Mouse (Mus musculus) hematopoietic stem cell, adult 5-6 weeks (primary cell): Measurements from ENCODE around the gene Col8a2. TPM values are rescaled to one million over a fixed set of nuclear protein-coding genes. Genes with fewer than 3 reads are reported as not detected.
A peak's percentile ranks its signal among the peaks of the same experiment; 100 is the strongest.

Source experiments
- ATAC-seq, 2 experiments: fragments of 125-278 bp in 1 of 2; replicated peaks in 1 of 2; 2 replicates each; pipeline ENCODE4 v1.8.0; 2016 to 2017; ENCODE audit warnings: inconsistent platforms in 2 of 2, mild to moderate bottlenecking in 2 of 2, moderate number of reproducible peaks in 2 of 2, low read depth in 1 of 2, moderate TSS enrichment in 1 of 2; ENCODE audit not compliant: low FRiP score in 2 of 2, poor library complexity in 2 of 2, severe bottlenecking in 2 of 2, insufficient read depth in 1 of 2, low TSS enrichment in 1 of 2
- total RNA-seq: library from RNA; stranded (forward); fragments of 172-1452, 232-1000 nt; gene quantifications from 2 replicates; pipeline ENCODE4 v1.2.3, GENCODE M21; 2017

The Col8a2 gene
- not detected in 2 replicates for total RNA-seq

DNA sequence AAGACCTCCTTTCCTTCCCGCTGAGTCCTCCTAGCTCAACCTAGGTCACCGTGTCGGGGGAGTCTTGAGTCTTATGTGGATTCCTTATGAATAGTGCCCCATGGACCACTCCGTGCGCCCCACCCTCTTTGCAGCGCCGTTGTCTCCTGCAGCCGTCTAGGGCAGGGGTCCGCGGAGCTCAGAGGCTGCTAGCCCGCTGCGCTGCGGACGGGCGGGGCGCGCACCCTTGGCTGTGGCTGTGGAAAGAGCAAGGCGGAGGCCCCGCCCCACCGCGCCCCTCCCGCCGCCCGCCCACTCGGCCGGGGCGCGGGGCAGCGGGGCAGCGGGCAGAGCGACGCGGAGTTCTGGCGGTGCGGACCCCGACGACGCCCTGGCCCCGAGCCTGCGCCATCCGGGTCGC is at the start of gene Col8a2:
Col8a2 (plus strand) TSS at position 302 of the 400 bp plus-strand sequence.
- no peak for ATAC-seq

DNA sequence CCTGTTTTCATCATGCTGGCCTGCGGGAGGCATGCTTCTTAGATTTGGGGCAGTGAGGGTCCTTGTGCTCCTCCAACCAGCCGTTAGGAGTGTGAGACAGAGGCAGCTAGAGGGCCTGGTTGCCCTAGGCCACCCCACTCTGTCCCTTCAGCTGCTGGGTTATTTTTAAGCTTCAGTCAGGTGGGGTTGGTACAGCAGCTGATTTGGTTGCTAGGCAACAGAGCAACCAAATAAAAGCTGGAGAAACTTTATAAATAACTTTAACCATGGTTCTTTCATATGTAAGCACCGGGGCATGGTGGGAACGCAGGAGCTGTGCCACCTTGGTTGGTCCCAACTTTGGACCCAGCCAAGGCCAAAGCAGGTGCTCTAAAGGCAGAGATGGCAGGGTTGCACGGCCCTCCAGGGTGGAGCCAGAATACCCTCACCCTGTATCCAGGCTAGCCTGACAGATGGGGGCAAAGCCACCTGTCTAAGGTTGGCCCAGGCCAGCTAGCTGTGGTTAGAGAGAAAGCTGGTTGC is 48.8 kb upstream of the Col8a2 start:
- ATAC-seq, result no peak

DNA sequence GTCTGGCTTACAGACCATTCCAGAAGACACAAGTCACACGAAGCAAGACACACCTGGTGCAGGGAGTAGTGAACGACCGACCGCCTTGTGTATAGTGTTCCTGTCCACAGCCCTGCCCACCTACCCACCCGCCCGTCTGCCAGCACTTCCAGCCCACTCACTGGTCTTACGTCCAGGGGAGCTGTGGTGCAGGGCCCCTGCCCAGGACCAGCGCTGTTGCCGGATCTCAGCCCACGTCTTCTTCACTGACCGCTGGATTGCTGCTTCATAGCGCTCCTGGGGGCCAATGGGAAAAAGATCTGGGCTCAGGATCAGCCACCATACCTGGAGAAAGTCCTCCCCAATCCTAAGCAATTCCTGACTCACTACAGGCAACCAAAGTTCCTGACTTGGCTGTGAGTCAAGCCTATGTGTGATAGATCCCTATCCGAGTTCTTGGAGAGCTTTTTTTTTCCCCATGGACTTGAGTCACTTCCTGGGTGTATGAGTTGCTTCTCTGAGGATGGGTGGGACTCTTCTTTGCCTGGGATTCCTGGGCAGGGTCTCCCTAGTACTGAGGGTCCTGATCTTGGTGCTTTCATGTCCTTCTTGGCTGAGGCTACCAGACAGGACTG is 46.6 kb upstream of the Col8a2 start:
- ATAC-seq, result no peak

DNA sequence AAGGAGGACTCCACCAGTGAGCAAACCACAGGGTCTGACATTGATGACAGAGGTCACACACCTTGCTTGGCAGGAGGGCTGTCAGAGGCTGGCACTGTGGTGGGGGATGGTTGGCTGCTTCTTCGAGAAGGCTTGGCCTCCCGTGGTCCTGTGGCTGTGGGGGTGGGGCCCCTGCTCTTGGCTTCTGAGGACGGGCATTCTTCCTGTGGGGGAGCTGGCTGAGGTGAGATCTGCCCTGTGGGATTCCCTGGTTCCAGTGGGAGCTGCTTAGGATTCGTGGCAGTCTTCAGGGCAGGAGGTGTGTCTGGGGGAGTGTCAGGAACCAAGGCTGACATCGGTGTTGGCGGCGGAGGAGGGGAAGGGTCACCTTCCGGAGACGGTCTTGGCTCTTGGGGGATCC is 44.6 kb upstream of the Col8a2 start:
- ATAC-seq, result no peak

DNA sequence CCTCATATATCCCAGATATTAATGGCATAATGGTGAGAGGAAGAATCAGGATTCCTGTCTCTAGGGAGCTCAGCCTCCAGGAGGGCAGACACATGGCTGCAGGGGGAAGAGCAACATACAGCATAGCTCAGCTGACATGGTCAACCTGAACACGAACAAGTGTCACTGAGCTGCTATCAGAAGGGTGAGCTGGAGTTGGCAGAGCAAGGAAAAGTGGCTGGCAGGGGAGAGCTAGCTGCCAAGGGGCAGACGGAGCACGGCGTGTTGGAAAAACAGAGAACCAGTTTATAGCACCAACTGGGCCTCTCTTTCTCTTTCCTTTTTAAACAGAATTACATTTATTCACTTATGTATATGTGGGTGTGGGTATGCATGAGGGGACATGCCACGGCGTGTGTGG is 44.1 kb upstream of the Col8a2 start:
- no peak for ATAC-seq

DNA sequence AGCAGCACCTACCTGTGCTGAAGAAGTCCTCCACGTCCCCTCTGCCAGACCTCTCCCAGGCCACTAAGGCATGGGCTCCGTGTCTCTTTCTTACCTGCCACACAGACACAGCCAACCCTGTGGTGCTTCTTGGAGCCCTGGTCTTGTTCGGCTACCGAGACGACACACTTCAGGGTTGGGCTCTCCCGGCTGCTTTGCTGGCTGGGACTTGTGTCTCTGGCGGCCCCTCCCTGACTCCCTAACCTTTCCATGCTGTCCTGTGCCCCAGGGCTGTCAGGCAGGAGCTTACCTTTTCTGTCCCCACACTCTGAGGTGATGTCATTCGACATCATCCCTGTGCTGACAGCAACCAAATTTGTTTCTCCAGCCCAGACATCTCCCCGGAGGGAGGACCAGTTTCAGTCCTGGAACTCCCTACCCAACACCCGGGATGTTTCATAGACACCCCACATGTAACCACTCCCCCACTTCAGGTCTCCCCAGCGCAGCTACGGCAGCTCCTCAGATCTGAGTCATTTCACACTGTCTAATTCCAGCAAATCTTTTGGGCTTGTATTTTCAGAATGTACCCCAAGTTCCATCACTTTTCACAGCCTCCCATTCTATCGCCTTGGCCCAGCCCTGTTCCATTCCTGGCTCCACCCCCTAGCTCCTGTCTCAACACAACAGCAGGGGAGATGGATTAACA is 40.2 kb upstream of the Col8a2 start:
- no peak for ATAC-seq

DNA sequence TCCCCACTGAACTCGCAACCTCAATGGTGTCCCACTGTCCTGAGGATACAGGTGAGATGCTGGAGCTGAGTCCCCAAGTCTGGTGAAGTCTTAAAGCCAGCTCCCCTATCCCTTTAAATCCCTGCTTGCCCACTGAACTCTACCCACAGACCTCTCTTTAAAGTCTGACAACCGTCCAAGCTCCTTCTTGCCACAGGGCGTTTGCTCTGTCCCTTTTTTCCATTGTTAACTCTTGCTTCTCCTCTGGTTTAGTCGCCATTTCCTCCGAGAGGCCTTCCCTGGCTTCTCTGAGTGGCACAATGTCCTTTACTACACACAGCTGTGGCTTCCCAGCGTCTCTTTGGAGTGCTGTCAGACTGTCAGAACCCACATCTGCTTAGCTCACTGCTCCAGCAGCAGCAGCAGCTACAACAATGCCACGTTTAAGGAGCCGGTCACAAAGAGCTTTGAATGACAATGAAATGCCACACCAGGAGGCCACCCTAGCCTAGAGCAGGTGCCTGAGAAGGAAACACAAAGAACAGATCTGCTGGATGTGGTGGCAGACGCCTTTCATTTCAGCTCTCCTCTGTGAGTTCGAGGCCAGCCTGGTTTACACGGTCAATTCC is 38.2 kb upstream of the Col8a2 start:
- no peak for ATAC-seq

DNA sequence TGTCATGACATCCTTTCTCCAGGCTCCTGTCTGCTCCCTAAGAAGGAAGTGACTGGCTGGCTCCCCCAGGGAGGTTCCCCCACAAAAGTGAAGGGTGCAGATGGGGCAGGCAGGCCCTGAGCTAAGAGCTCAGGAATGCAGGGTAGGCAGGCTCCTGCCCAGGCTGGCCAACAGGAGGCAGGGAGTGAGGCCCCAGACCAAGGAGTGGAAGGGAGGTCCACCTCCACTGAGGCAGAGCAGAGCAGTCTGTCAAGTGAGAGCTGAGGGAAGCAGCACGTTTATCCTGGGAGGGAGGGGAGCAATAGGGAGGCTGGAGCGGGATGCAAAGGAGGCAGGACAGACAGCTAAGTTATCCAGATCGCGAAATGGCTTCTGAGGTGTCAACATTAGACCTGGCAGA is 35.9 kb upstream of the Col8a2 start:
- no peak for ATAC-seq

DNA sequence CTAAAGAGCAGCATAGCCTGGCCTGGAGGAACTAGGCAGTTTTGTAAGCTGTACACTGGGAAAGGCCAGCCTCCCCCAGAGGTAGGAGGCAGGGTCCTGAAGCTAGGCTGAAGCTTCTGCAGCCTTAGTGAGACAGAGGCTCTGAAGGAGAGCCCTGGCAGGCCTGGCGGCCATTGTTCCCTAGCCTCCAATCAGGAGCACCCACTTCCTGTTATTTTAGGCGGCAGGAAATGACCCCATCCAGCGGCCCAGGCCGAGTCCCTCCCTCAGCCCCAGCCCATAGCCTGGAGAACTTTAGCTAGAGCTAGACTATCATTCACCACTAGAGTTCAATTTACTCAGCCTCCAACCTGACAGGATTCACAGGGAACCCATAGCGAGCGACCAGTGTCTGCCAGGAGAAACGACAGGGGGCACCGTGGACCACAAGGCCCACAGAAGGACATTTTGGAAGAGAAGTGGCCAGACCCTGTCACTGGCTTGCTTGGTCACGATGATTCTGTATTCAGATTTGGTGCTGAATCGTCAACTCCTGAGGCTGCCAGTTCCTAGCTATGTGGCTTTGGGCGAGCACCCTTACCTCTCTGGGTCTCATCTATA is 34.8 kb upstream of the Col8a2 start:
- peak; percentile 20 to 46; a peak in 3 of 4 replicates for ATAC-seq

DNA sequence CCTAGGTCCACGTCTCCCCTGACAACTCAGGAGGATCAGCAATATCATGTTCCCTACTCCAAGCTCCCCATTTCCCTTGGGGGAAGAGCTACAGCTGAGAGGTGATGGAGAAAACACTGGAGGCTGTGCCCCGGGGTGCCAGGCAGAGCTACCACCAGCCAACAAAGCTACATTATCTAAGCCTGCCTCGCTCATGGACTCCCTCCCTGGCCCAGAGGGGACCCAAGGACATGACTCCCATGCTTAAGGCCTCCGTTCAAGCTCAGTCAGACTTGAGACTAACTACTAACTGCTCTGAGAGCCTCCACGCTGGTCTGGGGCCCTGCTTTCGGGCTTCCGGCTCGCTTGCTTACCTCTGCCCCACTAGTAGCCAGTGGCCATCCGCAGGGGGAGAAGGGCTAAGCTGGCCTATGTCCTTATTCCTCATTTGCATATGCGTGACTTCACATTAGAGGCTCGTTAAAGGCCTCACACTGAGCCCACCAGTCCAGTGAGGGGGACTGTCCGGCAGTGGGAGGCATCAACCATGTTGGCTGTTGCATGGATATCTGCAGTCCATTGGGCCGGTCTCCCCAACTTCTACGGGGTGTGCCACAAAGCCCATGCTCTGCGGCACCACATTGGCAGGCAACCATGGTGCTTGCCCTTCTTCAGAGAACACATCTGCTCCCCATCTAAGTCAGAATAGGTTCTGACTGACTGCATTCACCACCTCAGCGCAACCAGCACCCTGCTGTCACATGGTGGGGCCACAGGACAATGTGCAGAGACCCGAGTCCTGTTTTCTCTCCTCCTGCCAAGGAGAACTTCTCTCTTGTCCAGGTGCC is 34.0 kb upstream of the Col8a2 start:
- no peak for ATAC-seq

DNA sequence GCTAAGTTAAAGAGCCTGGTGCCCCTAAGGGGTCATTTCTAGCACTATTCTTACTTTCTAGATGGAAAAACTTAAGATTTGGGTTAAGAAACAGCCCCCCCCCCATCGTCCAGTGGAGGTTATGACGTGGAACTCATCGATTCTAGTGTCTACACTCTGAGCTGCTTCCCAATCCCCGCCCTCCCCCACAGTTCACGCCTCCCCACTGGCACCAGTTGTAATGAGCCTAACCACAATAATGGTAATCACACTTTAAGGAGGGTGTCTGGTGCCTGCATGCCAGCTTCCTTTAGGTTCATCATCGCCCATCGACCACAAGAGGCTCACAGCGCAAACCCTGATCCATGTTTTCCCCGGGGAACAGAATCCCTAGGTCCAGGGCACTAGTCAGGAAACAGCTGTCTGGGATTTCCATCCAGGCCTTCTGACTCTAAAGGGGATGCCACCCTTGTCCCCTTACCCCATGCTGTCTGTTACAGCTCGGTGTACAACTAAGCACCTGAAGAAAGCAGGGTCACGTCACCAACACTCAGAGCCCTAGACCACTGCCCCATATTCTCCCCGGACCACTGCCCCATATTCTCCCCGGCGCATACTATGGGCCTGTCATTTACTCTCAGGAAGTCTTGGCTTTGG is 32.8 kb upstream of the Col8a2 start:
- ATAC-seq, result no peak

DNA sequence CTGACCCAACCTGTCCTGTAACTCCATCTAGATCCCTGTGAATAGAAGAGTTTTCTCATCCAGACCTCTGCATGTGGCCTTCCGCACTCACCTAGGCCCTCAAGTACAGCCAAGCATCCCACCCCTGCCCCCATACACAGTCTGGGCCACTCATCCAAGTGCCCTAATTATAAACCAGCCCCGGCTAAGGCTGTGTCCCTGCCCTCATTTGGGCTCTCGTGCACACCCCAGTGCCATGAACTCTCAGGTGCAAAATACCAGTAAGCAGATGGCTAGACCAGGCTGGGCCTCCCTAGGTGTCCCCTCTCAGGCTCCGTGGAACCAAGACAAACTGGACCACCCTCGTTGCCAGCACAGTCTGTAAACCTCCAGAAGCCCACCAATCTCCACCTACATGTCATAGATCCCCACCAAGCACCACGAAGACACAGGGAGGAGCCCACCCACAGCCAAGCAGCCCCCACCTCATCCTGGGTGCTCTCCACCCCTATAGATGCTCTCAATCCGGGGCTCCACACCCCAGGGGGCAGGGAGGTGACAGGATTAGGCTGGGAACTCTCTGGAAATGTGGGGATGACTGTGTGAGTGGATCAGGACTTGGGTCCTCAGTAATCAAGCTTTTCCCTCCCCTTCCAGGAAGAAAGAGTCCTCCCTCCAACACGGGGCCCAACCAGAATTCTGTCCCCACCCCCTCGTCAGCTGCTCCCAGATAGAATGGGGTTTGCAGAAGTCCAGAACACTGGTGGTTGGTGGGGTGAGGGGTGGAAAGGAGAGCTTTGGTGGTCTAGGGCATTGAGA is 32.1 kb upstream of the Col8a2 start:
- no peak for ATAC-seq

DNA sequence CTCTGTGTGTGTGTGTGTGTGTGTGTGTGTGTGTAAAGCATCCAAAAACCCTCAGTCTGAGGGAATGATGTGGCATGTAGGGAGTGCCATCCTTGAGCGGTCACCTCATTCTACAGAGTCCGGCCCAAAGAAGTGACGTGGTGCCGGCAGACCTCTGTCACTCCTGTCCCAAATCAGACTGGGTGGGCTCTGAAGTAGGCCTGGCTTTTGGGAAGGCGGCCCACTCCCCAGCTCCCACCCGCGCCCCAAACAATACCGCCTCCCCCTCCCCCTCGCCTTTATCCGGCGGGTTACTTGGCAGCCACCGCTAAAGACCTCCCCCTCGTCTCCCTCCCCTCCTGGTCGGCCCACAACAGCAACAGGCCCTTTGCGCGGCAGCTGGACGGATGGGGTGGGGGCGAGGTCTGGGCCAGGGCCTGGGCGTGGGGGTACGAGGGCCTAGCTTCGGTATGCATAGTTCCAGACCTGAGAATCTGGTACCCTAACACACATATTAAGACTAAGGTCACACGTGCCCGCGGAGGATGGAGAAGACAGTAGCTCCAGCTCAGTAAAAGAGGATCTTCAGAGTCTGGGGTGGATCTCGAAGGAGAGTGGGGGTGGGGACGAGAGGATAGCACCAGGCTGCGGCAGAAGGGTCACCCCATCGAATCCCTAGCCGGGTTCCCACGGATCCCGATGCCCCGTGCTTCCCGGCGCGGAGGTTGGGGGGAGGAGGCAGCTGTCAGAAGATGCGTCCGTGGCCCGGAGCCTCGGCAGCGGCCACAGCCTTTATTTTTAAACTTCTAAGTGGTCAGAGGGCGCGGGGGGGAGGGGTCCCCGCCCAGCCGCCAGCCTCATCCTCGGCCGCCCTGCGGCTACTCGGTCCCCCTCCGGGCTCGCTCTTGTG is 31.2 kb upstream of the Col8a2 start:
- no peak for ATAC-seq

DNA sequence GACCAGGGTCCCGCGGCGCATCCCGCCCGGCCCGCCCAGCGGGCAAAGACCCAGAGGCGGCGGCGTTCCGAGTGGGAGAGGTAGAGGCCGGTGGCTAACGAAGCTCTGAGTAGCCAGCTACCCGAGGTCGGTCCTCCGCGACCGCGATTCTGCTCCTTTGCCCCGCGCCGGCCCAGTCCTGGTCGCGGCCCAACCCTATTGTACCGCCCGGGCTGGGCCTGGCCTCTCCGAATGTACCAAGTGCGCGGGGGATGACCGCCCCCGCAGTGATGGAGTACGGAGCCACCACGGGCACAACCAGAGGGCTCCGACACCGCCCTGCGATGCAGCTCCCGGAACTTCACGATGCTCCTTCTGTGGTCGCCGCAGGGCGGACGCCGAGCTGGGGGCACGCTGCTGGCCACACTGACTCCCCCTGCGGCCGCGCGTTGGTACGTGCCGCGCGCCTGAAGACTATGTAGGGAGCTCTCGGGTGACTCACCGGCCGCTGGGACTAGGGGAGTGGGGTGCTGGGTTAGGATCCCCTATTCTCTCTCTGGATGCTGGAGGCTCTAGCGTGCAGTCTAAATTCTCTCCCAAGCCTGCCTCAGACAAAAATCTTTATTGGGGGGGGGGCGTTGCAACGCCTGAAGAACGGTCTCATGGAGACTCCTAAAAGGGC is 30.3 kb upstream of the Col8a2 start, which contains the start of gene Map7d1:
Map7d1 (minus strand) TSS at position 213 of the 661 bp plus-strand sequence.
- ATAC-seq, result peak; percentile 39 to 56
